Mouse (Mus musculus): ENCODE results near the gene Ap1m1.

Gene Ap1m1

GRCm38 (mm10) chr8:72239499-72240402, at the start of gene Ap1m1:
Gene Ap1m1 (plus strand): TSS chr8:72240018.
- peak; percentile 98 for DNase-seq

GRCm38 (mm10) chr8:72190215-72190539, 49.6 kb upstream of the Ap1m1 start:
- no peak for DNase-seq

GRCm38 (mm10) chr8:72192065-72192464, 47.8 kb upstream of the Ap1m1 start:
- no peak for DNase-seq

GRCm38 (mm10) chr8:72197997-72198396, 41.8 kb upstream of the Ap1m1 start:
- no peak for DNase-seq

GRCm38 (mm10) chr8:72208582-72208981, 31.2 kb upstream of the Ap1m1 start:
- no peak for DNase-seq

GRCm38 (mm10) chr8:72210222-72210621, 29.6 kb upstream of the Ap1m1 start:
- no peak for DNase-seq

- DNase-seq, result no peak
These were observed 29.1 kb upstream of the Ap1m1 start for GRCm38 (mm10) chr8:72210710-72211109.

GRCm38 (mm10) chr8:72211846-72212245, 28.0 kb upstream of the Ap1m1 start:
- no peak for DNase-seq

GRCm38 (mm10) chr8:72212751-72213150, 27.1 kb upstream of the Ap1m1 start, which contains the start of gene Cib3:
Gene Cib3 (minus strand): TSS chr8:72212837.
- no peak for DNase-seq

- DNase-seq, result no peak
These were observed 26.3 kb upstream of the Ap1m1 start, which contains the start of gene Gm11034 for GRCm38 (mm10) chr8:72213536-72213935. Gene Gm11034 (minus strand): TSS chr8:72213636.

- peak; percentile 36 to 72 for DNase-seq
These were observed 24.8 kb upstream of the Ap1m1 start for GRCm38 (mm10) chr8:72215060-72215459.

- DNase-seq, result no peak
These were observed 23.9 kb upstream of the Ap1m1 start for GRCm38 (mm10) chr8:72215871-72216270.

- no peak for DNase-seq
These were observed 20.9 kb upstream of the Ap1m1 start for GRCm38 (mm10) chr8:72218781-72219540.

- DNase-seq, result peak; percentile 91
These were observed 20.1 kb upstream of the Ap1m1 start, which contains the start of gene Fam32a for GRCm38 (mm10) chr8:72219541-72220363. Gene Fam32a (plus strand): TSS chr8:72219730.

GRCm38 (mm10) chr8:72220758-72221157, 19.1 kb upstream of the Ap1m1 start:
- no peak for DNase-seq

- no peak for DNase-seq
These were observed 17.2 kb upstream of the Ap1m1 start for GRCm38 (mm10) chr8:72222656-72223055.

GRCm38 (mm10) chr8:72240403-72240763, 565 bp downstream of the Ap1m1 start:
- no peak for DNase-seq

GRCm38 (mm10) chr8:72240951-72241350, 1.1 kb downstream of the Ap1m1 start:
- DNase-seq, result no peak

- DNase-seq, result no peak
These were observed 2.4 kb downstream of the Ap1m1 start for GRCm38 (mm10) chr8:72242226-72242625.

- DNase-seq, result no peak
These were observed 4.8 kb downstream of the Ap1m1 start for GRCm38 (mm10) chr8:72244610-72245009.

- no peak for DNase-seq
These were observed 17.5 kb downstream of the Ap1m1 start for GRCm38 (mm10) chr8:72257171-72257901.

- no peak for DNase-seq
These were observed 18.1 kb downstream of the Ap1m1 start for GRCm38 (mm10) chr8:72257902-72258238.
